Mouse (Mus musculus) heart, postnatal 0 days (tissue): ENCODE data around the gene Tenm2. TPM values are rescaled to one million over a fixed set of nuclear protein-coding genes. Genes with fewer than 3 reads are reported as not detected.

Experiments
- ATAC-seq: fragments of 200-750 bp; cut with Nextera tagmentation; 2 replicates; pipeline ENCODE4 v1.8.0; 2017; ENCODE audit warnings: low read depth, moderate number of reproducible peaks, moderate library complexity; ENCODE audit not compliant: insufficient read depth
- DNase-seq: peaks from one replicate; pipeline ENCODE4 v3.0.0-alpha.2; 2016; ENCODE audit warnings: low spot score
- H3K27ac ChIP-seq: fragments of 300-500 bp; sonication (generic); 2 replicates; pipeline ENCODE4 v1.5.1; 2014; ENCODE audit warnings: low read depth, mild to moderate bottlenecking
- H3K27me3 ChIP-seq: fragments of 300-500 bp; sonication (generic); 2 replicates; pipeline ENCODE4 v1.6.1; 2014; ENCODE audit warnings: low read length, mixed read lengths; ENCODE audit not compliant: control insufficient read depth, insufficient read depth
- H3K36me3 ChIP-seq: fragments of 300-500 bp; sonication (generic); replicated peaks from 2 replicates; pipeline ENCODE4 v1.6.1; 2014; ENCODE audit warnings: low read length, mixed read lengths; ENCODE audit not compliant: control insufficient read depth, insufficient read depth
- H3K4me1 ChIP-seq: fragments of 300-500 bp; sonication (generic); 2 replicates; pipeline ENCODE4 v1.6.1; 2014; ENCODE audit warnings: antibody characterized with exemption; ENCODE audit not compliant: control insufficient read depth, insufficient read depth
- H3K4me2 ChIP-seq: fragments of 300-500 bp; sonication (generic); 2 replicates; pipeline ENCODE4 v1.6.1; 2014; ENCODE audit warnings: low read depth, mild to moderate bottlenecking, low read length, moderate library complexity
- H3K4me3 ChIP-seq: fragments of 300-500 bp; sonication (generic); 2 replicates; pipeline ENCODE4 v1.5.1; 2014; ENCODE audit warnings: low read depth, low read length
- H3K9ac ChIP-seq: fragments of 300-500 bp; sonication (generic); replicated peaks from 2 replicates; pipeline ENCODE4 v1.6.1; 2014; ENCODE audit warnings: low read depth, low read length, mixed read lengths
- H3K9me3 ChIP-seq: fragments of 300-500 bp; sonication (generic); replicated peaks from 2 replicates; pipeline ENCODE4 v1.6.1; 2016; ENCODE audit warnings: low read length; ENCODE audit not compliant: control insufficient read depth
- CTCF ChIP-seq: IDR thresholded peaks from 2 replicates; pipeline ENCODE4 v1.5.1; 2016; ENCODE audit warnings: antibody characterized with exemption, control low read depth, low read depth
- EP300 ChIP-seq: IDR thresholded peaks from 2 replicates; pipeline ENCODE4 v1.6.1; 2016; ENCODE audit warnings: antibody characterized with exemption, low read depth
- WGBS: fragments of 180-500 bp; shearing (Covaris S2); extraction: QIAGEN DNeasy Blood & Tissue Kit; methylation state at CpG from one replicate; pipeline ENCODE4 v1.1.7; 2014; 5-methylcytosine and 5-hydroxymethylcytosine counted together
- polyA plus RNA-seq: library from polyadenylated mRNA; unstranded; fragments of >200 nt; fragmentation: Nextera tagmentation; extraction: Ambion mirVana; gene quantifications from 2 replicates; pipeline ENCODE4 v1.2.1, GENCODE M21; 2015
- total RNA-seq: library from RNA; depleted of rRNA; stranded (reverse); fragments of >200 nt; gene quantifications from 2 replicates; pipeline ENCODE4 v1.2.3, GENCODE M21; 2014; ENCODE audit warnings: low replicate concordance

The Tenm2 gene
- total and polyA plus RNA-seq, 2 experiments from 2014 or later: 0.14 to 0.95 TPM

DNA sequence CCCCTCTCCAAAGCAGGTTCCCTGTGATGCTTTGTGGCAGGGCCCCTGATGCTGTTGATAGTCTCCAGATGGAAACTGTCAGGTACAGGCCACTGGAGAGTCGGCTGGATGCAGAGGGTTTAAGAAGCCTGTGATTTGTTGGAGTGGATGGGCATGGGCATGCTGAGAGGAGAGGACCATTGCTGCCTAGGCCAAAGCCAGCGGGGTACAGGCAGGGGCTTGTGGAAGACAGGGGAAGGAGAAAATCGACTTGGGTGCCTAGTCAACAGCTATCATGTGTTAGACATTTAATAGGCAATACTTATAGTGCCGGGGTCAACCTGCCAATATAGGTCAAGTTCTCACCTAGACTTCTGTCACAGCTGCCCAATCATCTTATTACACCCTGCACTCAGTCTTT lies 926.4 kb downstream of the Tenm2 start:
- no peak overlapping the region for H3K9ac ChIP-seq
- no peak for TF ChIP-seq EP300
- no peak for TF ChIP-seq CTCF
- no peaks in the 10 kb centered on the region for H3K36me3 ChIP-seq
- no peaks in the 10 kb centered on the region for H3K9me3 ChIP-seq
- no peak overlapping the region for H3K4me3 ChIP-seq
- DNase-seq (no peak), ATAC-seq (no peak)
- no peak overlapping the region for H3K27ac ChIP-seq
- WGBS: 61% methylated on average over 4 of the region's 4 CpGs
- H3K4me1 ChIP-seq: no peaks in the 10 kb centered on the region
- H3K27me3 ChIP-seq: no peaks in the 10 kb centered on the region
- H3K4me2 ChIP-seq: no peak overlapping the region

DNA sequence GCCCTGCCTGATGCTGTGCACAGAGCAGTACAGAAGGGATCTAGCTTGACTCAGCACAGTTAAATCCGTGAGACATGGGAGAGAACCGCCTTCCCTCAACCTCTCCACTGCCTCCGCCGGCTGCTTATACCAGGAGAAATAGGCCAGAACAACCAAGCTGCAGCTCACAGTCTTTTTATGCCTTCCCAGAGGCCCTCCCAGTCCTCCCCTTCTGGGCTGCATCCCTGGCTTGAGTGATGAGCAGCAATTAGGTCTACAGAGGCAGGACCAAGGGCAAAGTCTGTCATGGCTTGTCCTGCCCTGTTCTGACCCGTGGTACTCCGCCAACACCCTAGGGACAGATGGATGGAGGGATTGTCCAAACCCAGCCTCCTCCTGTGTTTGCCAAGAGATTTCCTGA lies 928.5 kb downstream of the Tenm2 start:
- H3K27ac ChIP-seq: no peak overlapping the region
- no peak for DNase-seq
- H3K9me3 ChIP-seq: no peaks in the 10 kb centered on the region
- no peak overlapping the region for H3K9ac ChIP-seq
- H3K4me3 ChIP-seq: no peak overlapping the region
- TF ChIP-seq CTCF: no peak
- no peak overlapping the region for H3K4me2 ChIP-seq
- no peaks in the 10 kb centered on the region for H3K27me3 ChIP-seq
- H3K36me3 ChIP-seq: no peaks in the 10 kb centered on the region
- H3K4me1 ChIP-seq: no peaks in the 10 kb centered on the region
- WGBS: 95% methylated on average over 6 of the region's 6 CpGs
- no peak for ATAC-seq

DNA sequence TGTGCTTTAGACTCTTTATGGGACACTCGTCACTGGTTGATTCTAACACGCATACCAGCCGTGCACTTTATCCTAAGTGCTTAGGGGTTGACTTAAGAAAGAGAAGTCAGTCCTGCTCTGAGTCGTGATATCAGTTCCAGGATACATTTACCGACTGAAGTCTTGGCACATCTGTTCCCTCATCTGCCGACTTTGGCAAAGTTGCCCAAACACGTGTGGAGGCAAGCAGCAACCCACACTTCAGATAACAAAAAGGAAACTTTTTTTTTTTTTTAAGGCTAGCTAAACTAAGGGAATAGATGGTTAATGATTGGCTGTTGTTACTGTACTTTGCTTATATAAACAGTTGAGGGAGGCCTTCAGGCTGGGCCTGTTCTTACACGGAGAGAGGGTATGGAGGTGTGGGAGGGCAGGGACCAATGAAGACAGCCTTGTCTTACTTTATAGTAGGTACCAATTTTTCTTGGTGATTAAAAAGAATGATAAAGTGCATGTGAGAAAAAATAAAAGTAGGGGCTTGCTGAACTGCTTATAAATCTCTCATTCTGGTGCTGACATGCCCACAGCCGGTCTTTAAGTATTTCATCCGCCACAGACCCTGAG lies 930.3 kb downstream of the Tenm2 start:
- DNase-seq: no peak
- H3K9ac ChIP-seq: no peak overlapping the region
- WGBS: 61% methylated on average over 10 of the region's 10 CpGs
- TF ChIP-seq EP300 (no peak), CTCF (no peak)
- H3K9me3 ChIP-seq: no peaks in the 10 kb centered on the region
- H3K4me3 ChIP-seq: no peak overlapping the region
- H3K27me3 ChIP-seq: no peaks in the 10 kb centered on the region
- 0 out of 2 replicates have a peak, but pooled peaks cover 4% of the 10 kb centered on the region for H3K4me1 ChIP-seq
- H3K27ac ChIP-seq: no peak overlapping the region
- no peaks in the 10 kb centered on the region for H3K36me3 ChIP-seq
- ATAC-seq: no peak
- no peak overlapping the region for H3K4me2 ChIP-seq

DNA sequence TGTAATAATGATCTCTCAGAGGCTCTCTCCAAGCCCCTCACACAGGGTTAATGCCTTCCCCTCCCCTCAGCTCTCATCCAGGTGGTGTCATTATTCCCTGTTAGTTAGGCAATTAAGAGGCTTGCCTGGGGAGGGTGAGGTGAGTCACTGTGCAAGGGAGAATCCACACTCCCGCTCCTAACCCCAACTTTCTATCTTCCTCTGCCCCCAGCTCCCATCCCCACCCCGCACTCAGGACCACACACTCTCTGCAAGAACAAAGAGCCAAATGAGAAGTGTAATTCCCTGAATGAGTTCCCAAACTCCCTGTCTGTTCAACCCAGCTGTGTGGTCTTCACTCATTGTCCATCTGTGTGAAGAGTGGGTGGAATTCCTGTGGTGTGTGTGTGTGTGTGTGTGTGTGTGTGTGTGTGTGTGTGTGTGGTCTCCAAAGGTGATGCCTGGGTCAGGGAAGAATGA lies 932.8 kb downstream of the Tenm2 start:
- no peak for TF ChIP-seq EP300
- TF ChIP-seq CTCF: no peak
- no peak overlapping the region for H3K27ac ChIP-seq
- H3K4me1 ChIP-seq: 0 out of 2 replicates have a peak, but pooled peaks cover 4% of the 10 kb centered on the region
- WGBS: 80% methylated on average over 2 of the region's 2 CpGs
- H3K4me3 ChIP-seq: no peak overlapping the region
- H3K36me3 ChIP-seq: no peaks in the 10 kb centered on the region
- H3K9me3 ChIP-seq: no peaks in the 10 kb centered on the region
- H3K9ac ChIP-seq: no peak overlapping the region
- H3K27me3 ChIP-seq: no peaks in the 10 kb centered on the region
- no peak for ATAC-seq
- no peak overlapping the region for H3K4me2 ChIP-seq
- no peak for DNase-seq

DNA sequence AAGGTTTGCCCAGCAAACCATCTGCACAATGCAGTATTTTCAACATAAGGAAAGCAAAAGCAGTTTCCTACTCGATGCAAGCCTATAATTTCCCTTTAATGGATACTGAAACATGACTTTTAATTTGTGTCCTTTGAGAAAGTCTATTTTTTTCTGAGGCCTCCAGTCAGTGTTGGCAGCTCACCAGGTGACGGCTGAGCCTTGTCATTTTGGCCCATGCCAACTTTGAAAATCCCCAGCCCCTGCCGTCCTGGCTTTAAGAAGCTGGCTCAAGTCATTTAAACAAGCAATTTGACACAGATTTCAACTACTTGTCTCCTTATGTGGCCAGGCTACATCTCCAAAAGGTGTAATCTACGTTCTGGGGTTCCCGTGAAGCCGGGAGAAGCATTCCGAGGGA lies 933.7 kb downstream of the Tenm2 start:
- peak overlapping the region; percentile 39; the same call in 1 of the 2 replicates for H3K4me2 ChIP-seq
- TF ChIP-seq EP300 (no peak), CTCF (no peak)
- 38% methylated on average over 7 of the region's 7 CpGs for WGBS
- no peak overlapping the region for H3K9ac ChIP-seq
- no peak overlapping the region for H3K27ac ChIP-seq
- peak overlapping the region; percentile 6; the same call in 1 of the 2 replicates for H3K4me3 ChIP-seq
- no peaks in the 10 kb centered on the region for H3K36me3 ChIP-seq
- H3K9me3 ChIP-seq: no peaks in the 10 kb centered on the region
- H3K27me3 ChIP-seq: no peaks in the 10 kb centered on the region
- 0 out of 2 replicates have a peak, but pooled peaks cover 4% of the 10 kb centered on the region for H3K4me1 ChIP-seq
- DNase-seq (peak; percentile 11), ATAC-seq (no peak)

DNA sequence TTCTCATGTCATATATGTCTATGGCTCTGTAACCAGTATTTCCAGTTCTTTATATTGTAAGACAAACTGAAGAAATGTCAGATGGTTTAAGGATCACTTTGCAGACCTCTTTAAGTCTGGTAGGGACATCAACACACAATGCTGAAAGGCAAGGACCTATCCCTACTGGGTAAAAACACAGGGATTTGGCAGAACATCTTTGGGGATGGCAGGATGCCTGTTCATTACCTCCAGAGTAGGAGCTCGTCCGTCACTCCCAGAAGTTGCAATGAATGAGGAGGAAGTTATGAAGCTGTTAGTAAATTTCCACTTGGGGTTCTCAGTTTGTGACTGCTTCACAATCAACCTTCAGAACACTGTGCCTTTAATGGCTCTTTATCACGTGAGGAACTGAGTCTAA lies 939.2 kb downstream of the Tenm2 start:
- Histone ChIP-seq H3K4me1 (no peaks in the 10 kb centered on the region), H3K4me3 (no peak overlapping the region), H3K9me3 (no peaks in the 10 kb centered on the region), H3K27ac (no peak overlapping the region), H3K27me3 (no peaks in the 10 kb centered on the region), H3K4me2 (no peak overlapping the region), H3K9ac (no peak overlapping the region), H3K36me3 (no peaks in the 10 kb centered on the region)
- 75% methylated on average over 3 of the region's 3 CpGs for WGBS
- TF ChIP-seq EP300 (no peak), CTCF (no peak)
- DNase-seq (no peak), ATAC-seq (no peak)
